Mouse (Mus musculus) large intestine, adult 2 months (tissue): ENCODE data around the gene Smg6. TPM values are rescaled to one million over a fixed set of nuclear protein-coding genes. Genes with fewer than 3 reads are reported as not detected.

Experiments
- DNase-seq: peaks from one replicate; pipeline ENCODE4 v3.0.0-alpha.2; 2012; ENCODE audit warnings: low read depth, low spot score
- WGBS: fragments of 180-500 bp; shearing (Covaris S2); methylation state at CpG from one replicate; pipeline ENCODE4 v1.1.7; 2018; 5-methylcytosine and 5-hydroxymethylcytosine counted together
- polyA plus RNA-seq: library from polyadenylated mRNA; depleted of rRNA; stranded (reverse); fragments of >200 nt; gene quantifications from 2 replicates; pipeline ENCODE4 v1.2.3, GENCODE M21; 2012; rRNA removed

The Smg6 gene
- polyA plus RNA-seq, 1 experiment, result 13.5 TPM

DNA sequence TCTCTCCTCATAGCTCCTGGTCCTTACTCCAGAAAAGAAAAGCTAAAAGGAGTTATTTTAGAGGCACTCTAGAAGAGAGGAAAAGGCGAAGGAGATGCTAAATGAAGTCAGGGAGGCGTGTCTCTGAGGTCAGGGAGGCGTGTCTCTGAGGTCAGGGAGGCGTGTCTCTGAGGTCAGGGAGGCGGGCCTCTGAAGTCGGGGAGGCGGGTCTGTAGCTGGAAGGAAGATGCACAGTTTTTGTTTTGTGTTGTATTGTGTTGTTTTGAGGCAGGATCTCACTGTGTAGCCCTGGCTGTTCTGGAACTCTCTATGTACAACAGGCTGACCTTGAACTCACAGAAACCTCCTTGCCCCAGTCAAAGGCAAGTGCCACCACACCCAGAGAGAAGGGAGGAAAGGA, 272.3 kb downstream of the Smg6 start:
- no peak for DNase-seq
- 56% methylated on average over 7 of the region's 7 CpGs for WGBS

DNA sequence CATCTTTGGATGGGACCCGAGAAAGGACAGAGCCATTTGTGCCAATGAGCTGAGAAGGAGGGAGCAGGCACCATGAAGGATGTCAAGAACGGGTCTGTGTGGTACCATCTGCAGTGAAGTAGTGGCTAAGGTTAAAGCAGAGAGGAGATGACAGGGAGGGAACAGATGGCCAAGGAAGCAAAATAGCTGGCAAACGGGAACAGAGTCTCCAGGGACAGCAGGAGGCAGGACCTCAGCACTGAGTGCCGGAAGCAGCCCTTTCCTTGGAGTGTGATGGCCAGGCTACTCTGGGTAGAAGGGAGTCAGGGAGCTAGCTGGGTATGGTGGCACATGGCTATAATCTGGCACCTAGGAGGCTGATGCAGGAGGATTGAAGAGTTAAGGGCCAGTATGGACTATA, 273.2 kb downstream of the Smg6 start:
- 86% methylated on average over 4 of the region's 4 CpGs for WGBS
- no peak for DNase-seq

DNA sequence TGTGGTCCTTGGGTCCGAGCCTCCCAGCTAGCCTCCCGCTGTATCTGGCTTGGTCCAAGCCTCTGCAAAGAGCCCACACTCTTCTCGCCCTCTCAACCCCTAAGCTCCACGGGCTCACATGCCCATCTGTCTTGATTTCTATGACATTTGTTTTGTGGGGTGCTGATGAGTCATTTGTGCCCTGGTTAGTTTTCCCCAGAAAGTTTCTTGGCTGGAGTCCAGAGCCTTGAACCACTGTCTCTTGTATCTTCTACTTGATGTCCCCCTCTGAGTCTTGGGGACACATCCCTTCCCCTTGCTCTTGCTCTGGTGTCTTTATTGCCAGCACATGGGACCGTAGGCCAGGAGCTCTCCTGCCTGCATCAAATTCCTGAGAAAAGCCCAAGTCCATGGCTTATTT, 274.3 kb downstream of the Smg6 start:
- 68% methylated on average over 5 of the region's 5 CpGs for WGBS
- DNase-seq, result no peak

DNA sequence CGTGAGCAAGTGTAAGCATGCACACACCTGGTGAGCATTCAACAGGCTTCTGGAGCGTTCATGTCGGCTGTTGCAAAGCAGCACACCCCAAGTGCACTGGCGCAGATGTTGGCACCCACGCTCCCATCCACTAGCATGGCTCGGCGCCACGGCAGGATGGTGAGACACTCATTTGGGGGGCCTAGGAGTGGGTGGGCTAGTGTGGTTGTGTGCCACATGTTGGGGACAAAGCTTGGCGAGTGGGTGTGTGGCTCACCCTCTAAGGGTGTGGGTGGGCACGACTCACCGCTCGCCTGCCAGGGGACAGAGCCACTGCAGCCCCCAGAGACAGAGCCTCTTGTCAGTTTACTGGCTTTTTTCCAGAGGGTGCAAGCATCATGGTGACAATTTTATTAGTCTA, 275.3 kb downstream of the Smg6 start:
- DNase-seq, result no peak
- WGBS, result 88% methylated on average over 12 of the region's 12 CpGs

DNA sequence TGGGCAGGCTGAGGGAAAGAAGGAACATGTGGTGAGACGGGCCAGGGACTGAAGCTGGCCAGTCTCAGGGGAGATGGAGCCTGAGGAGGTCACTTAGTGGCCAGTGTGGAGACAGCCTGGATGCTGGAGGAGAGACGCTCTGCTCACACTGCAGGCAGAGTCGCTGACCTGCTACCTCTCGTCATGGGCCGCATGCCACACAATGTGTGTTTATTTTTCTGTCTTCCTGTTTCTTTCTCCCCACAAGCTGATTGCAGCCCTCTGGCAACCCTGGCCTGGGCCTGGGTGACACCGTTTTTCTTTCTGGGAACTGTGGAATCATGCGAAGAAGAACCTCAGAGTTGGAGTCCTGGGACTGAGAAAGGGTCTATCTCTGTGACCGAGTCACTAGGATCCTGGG, 276.1 kb downstream of the Smg6 start:
- 55% methylated on average over 8 of the region's 8 CpGs for WGBS
- DNase-seq, result no peak

DNA sequence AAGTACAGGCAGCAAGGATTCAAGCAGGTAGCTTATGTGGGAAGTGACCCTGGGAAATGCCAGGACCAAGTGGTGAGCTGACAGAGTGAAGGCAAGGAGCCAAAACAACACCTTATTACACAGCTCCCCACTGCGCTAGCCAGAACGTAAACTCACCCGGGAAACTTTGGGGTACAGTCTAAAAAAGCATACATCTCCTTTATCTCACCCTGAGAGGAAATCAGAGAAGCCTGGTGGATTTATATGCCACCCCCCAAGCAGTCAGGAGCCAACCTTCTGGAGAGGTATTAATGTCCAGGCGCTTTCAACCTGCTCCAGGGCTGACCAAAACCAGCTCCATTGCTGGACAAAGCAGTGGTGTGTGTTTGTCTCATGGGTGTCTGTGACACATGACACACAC, 278.3 kb downstream of the Smg6 start:
- DNase-seq, result no peak
- WGBS, result 67% methylated on average over 4 of the region's 4 CpGs

DNA sequence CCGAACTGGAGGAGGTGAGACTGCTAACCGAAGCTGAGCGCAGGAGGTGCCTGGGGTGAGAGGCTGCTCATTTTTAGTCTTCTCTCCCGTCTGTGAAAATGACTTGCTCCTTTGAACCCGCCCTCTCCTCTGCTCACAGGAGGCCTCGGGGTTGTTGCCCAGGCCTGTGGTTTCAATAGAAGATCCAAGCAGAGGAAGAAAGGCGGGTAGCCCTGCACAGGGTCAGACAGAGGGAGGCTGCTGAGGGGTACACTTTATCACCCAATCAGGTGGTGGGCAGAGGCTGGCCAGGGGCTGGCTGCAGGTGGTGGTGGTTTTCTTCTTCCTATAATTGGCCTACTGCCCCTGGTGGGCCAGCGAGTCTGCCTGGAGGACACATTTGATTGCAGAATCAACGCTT, 278.8 kb downstream of the Smg6 start:
- DNase-seq, result no peak
- 63% methylated on average over 9 of the region's 9 CpGs for WGBS

DNA sequence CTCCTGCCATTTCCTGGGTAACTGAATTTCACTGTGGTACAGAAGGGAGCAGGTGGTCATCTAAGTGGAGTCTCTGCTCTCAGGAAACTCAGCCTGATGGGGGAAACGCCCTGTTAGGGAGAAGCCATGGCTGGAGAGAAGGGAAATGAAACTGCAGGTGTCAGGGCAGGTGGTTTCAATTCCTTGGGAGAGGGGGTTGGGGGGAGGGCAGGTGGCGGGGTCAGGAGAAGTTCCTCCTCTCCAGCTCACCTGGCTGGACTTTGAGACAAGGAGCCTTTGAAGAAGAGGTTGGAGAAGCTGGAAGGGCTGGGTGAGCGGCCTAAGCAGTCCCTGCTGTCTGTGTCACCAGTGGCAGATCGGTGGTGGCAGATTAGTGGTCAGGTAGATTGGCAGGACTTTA, 280.7 kb downstream of the Smg6 start:
- WGBS, result 25% methylated on average over 4 of the region's 4 CpGs
- DNase-seq, result no peak

DNA sequence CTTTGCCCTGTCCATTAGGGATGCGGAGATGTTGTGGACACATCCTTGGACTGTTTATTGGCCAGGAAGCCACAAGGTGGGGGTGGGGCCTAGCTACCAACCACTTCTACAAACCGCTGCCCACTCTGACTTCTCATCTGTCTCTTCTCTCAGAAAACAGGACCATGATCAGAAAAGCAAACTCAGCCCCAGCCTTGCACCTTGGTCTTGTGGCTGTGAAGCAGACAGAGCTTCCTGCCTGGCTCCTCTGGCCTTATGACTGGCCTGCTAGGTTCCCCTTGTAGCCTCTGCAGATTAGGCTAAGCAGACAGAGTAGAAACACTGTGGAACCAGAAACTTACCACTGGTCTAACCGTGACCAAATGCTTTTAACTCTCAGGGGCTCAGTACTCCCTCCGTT, 283.7 kb downstream of the Smg6 start:
- no peak for DNase-seq
- 82% methylated on average over 4 of the region's 4 CpGs for WGBS

DNA sequence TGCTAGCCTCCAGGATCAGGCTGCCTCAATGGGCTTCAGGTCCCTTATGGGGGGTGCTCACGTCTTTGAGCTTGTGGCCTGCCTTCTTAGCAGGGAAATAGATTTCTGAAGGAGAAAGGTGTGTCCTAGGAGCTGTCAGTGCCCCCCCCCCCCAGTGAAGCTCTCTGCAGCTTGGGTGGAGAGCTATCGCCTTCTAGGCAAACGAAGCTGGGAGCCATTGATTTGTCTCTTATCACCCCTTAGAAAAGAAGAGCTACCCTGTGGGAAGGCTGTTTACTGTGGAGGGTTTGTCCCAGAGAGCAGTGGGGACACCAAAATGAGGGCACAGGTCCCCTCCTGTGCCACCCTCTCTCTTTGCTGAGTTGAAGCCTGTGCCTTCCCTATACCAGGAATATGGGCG, 284.5 kb downstream of the Smg6 start:
- 68% methylated on average over 4 of the region's 4 CpGs for whole genome bisulfite sequencing

DNA sequence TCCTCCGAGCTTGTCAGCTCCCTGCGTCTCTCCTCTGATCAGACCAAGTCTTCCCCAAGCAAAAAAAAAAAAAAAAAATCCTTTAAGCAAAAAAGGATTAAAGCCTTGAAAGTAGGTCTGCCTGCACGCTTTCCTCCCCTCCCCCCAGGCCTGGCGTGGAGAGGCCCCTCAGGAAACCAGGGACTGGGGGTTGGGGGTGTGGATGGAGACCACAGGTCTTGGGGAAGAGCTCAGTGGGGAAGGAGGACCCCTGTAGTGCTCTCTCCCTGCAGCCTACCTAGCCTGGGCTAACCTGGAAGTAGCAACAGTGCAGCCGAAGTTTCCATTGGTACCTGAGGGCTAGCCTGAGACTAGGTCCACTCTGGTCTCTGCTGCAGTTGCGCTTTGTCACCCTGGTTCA, 285.1 kb downstream of the Smg6 start:
- 76% methylated on average over 6 of the region's 6 CpGs for WGBS
- no peak for DNase-seq

More for the DNA sequence above, 284.5 kb downstream of the Smg6 start:
- no peak for DNase-seq

DNA sequence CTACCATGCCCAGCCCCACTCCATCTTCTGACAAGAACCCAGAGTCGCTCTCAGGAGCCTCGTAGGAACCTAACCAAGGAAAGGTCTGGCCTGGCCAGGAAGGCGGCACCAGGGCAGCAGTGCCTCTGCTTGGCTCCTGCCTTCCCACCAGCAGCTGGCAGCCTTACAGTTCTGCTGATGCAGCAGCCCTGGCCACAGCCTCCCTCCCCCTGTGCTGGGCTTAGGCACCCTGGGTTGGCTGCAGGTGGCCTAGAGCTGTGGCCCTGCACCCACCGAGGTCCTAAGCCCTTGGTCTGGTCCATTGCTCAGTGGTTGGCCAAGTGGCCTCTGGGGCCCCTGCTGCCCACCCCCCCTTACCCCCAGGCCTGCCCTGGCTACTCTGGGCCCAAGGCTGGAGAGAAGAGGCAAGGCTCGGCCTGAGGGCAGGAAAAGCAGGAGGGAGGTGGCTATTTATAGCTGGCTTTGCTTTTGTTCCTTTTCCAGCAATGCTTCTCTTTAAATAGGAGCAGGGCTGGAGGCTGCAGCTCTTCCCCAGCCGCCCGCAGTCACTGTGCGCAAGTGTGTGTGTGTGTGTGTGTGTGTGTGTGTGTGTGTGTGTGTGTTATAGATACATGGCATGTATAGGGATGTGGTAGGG, 286.5 kb downstream of the Smg6 start:
- 45% methylated on average over 8 of the region's 8 CpGs for WGBS
- DNase-seq, result no peak

DNA sequence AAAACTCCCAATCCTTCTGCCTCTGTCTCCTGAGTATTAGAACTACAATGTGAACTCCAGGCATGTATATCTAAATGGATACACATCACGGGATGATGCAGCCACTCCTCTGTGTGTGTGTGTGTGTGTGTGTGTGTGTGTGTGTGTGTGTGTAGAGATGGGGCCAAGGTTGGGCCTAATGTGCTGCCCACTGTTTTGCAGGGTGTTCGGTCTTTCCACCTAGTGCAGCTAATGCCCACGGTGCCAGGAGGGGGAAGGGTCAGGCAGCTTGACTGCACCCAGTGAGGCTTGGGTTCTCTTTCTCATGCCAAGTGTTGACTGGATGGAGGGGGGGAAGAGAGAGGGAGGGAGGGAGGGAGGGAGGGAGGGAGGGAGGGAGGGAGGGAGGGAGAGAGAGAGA, 287.3 kb downstream of the Smg6 start:
- DNase-seq, result no peak
- WGBS, result 28% methylated on average over 3 of the region's 3 CpGs

DNA sequence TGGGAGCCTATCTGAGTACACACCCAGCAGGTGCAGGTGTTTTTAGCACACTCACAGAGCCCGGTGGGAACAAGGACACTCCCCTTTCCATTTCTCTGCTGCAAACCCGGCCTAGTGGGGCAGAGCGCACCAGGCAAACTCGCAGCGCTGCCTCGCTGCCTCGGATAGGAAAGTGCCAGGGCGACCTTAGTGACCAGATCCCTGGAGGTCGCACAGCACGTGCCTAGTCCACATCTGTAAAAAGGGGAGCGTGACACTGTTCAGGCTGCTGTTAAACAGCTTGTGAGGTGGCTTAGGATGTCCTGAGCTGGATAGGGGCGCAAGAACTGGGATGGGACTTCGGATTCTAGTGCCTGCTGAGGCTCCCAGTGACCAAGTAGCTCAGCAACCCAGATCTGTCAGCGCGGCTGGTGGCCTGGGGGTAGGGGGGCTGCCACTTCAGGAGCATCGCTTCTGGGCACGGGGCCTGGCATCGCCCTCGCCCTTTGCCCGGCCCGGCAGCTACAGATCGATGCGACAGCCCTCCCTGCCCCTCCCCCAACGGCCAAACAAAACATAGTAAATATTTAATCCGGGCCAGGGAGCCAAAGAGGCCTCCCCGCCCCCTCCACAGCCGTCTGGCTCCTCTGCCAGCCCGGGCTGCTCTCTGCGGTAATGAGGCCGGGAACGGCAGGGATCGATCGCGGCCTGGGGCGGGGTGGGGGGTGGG, 287.9 kb downstream of the Smg6 start:
- DNase-seq, result no peak
- 9% methylated on average over 35 of the region's 35 CpGs for WGBS

Other genes with a start within 250 kb of the Smg6 start
- 19.1 and 24.0 TPM in 2 replicates for gene Pafah1b1, start 201.2 kb upstream of the Smg6 start, polyA plus RNA-seq
- 2.9 and 3.2 TPM in 2 replicates for gene Mettl16, start 155.0 kb upstream of the Smg6 start, polyA plus RNA-seq
- gene Mnt, start 94.9 kb upstream of the Smg6 start, polyA plus RNA-seq, result 10.9 and 11.8 TPM in 2 replicates
- 8.3 and 10.6 TPM in 2 replicates for gene Sgsm2, start 28.8 kb upstream of the Smg6 start, polyA plus RNA-seq
- 12.2 and 14.8 TPM in 2 replicates for gene Tsr1, start 27.8 kb upstream of the Smg6 start, polyA plus RNA-seq
- gene Srr, start 125 bp downstream of the Smg6 start, polyA plus RNA-seq, result 8.6 and 15.9 TPM in 2 replicates
- 13.2 and 15.0 TPM in 2 replicates for gene Hic1, start 243.7 kb downstream of the Smg6 start, polyA plus RNA-seq